Mouse (Mus musculus): ENCODE data around the gene Tmem210. TPM values are rescaled to one million over a fixed set of nuclear protein-coding genes. Genes with fewer than 3 reads are reported as not detected.

The Tmem210 gene
- total RNA-seq, 1 experiment, result not detected

GRCm38 (mm10) chr2:25292856-25293255 is 4.9 kb downstream of the Tmem210 start:
- no peaks in the 10 kb centered on the region for H3K9me3 ChIP-seq (ENCODE audit: control insufficient read depth, insufficient read depth, low read depth, low read length)
- in situ Hi-C loops (cut with MboI; ENCODE audit: low sequenced_read_pairs in 2 of 2, unreplicated experiment in 2 of 2), result no loop called here
- H3K36me3 ChIP-seq (ENCODE audit: control insufficient read depth, insufficient read depth, low read length, poor library complexity, severe bottlenecking), result peaks cover 2% of the 10 kb centered on the region; the same call in 1 of the 2 replicates
- H3K4me3 ChIP-seq (ENCODE audit: insufficient read depth in 1 of 2, low read depth in 1 of 2, low read length in 2 of 2, poor library complexity in 1 of 2, severe bottlenecking in 1 of 2), result no peak overlapping the region
- peaks cover 0 to 7% of the 10 kb centered on the region in 2 experiments; a peak in 1 of 4 replicates for H3K4me1 ChIP-seq (ENCODE audit: control insufficient read depth in 2 of 2, insufficient read depth in 2 of 2, low read length in 2 of 2, poor library complexity in 1 of 2)
- no peak for TF ChIP-seq MAFK (IDR thresholded peaks at IDR 0.05; ENCODE audit: insufficient read depth, low read depth, low read length)
- no peak for TF ChIP-seq HCFC1 (IDR thresholded peaks at IDR 0.05; ENCODE audit: borderline replicate concordance, insufficient read depth, low read length)
- TF ChIP-seq CHD2 (IDR thresholded peaks at IDR 0.05; ENCODE audit: low read depth, low read length), result no peak
- TF ChIP-seq ZNF384 (IDR thresholded peaks at IDR 0.05; ENCODE audit: low read depth, low read length), result no peak
- no peak for TF ChIP-seq ZC3H11A (IDR thresholded peaks at IDR 0.05; ENCODE audit: borderline replicate concordance, low read depth, low read length)
- DNase-seq (ENCODE audit: low read depth, low spot score), result peak; percentile 81
- H3K9ac ChIP-seq (ENCODE audit: insufficient read depth, low read depth, low read length, poor library complexity, severe bottlenecking), result no peak overlapping the region
- H3K27ac ChIP-seq (ENCODE audit: insufficient read depth, low read depth, low read length, poor library complexity, severe bottlenecking), result no peak overlapping the region

GRCm38 (mm10) chr2:25293706-25294105 is 5.8 kb downstream of the Tmem210 start:
- TF ChIP-seq CHD2 (IDR thresholded peaks at IDR 0.05; ENCODE audit: low read depth, low read length), result no peak
- no peak for TF ChIP-seq ZNF384 (IDR thresholded peaks at IDR 0.05; ENCODE audit: low read depth, low read length)
- no peak for TF ChIP-seq ZC3H11A (IDR thresholded peaks at IDR 0.05; ENCODE audit: borderline replicate concordance, low read depth, low read length)
- no peak for TF ChIP-seq MAFK (IDR thresholded peaks at IDR 0.05; ENCODE audit: insufficient read depth, low read depth, low read length)
- no peak for TF ChIP-seq HCFC1 (IDR thresholded peaks at IDR 0.05; ENCODE audit: borderline replicate concordance, insufficient read depth, low read length)
- H3K9ac ChIP-seq (ENCODE audit: insufficient read depth, low read depth, low read length, poor library complexity, severe bottlenecking), result no peak overlapping the region
- H3K4me1 ChIP-seq (ENCODE audit: control insufficient read depth in 2 of 2, insufficient read depth in 2 of 2, low read length in 2 of 2, poor library complexity in 1 of 2), result peaks cover 0 to 7% of the 10 kb centered on the region in 2 experiments; a peak in 1 of 4 replicates
- H3K4me3 ChIP-seq (ENCODE audit: insufficient read depth in 1 of 2, low read depth in 1 of 2, low read length in 2 of 2, poor library complexity in 1 of 2, severe bottlenecking in 1 of 2), result no peak overlapping the region
- H3K36me3 ChIP-seq (ENCODE audit: control insufficient read depth, insufficient read depth, low read length, poor library complexity, severe bottlenecking), result peaks cover 7% of the 10 kb centered on the region; the same call in 1 of the 2 replicates
- H3K27ac ChIP-seq (ENCODE audit: insufficient read depth, low read depth, low read length, poor library complexity, severe bottlenecking), result no peak overlapping the region
- in situ Hi-C loops (cut with MboI; ENCODE audit: low sequenced_read_pairs in 2 of 2, unreplicated experiment in 2 of 2), result no loop called here
- no peaks in the 10 kb centered on the region for H3K9me3 ChIP-seq (ENCODE audit: control insufficient read depth, insufficient read depth, low read depth, low read length)
- DNase-seq (ENCODE audit: low read depth, low spot score), result no peak

- H3K9ac ChIP-seq (ENCODE audit: insufficient read depth, low read depth, low read length, poor library complexity, severe bottlenecking), result no peak overlapping the region
- no peaks in the 10 kb centered on the region for H3K9me3 ChIP-seq (ENCODE audit: control insufficient read depth, insufficient read depth, low read depth, low read length)
- TF ChIP-seq CHD2 (IDR thresholded peaks at IDR 0.05; ENCODE audit: low read depth, low read length) (no peak), HCFC1 (IDR thresholded peaks at IDR 0.05; ENCODE audit: borderline replicate concordance, insufficient read depth, low read length) (no peak), MAFK (IDR thresholded peaks at IDR 0.05; ENCODE audit: insufficient read depth, low read depth, low read length) (no peak), ZC3H11A (IDR thresholded peaks at IDR 0.05; ENCODE audit: borderline replicate concordance, low read depth, low read length) (no peak), ZNF384 (IDR thresholded peaks at IDR 0.05; ENCODE audit: low read depth, low read length) (no peak)
- DNase-seq (ENCODE audit: low read depth, low spot score), result no peak
- H3K27ac ChIP-seq (ENCODE audit: insufficient read depth, low read depth, low read length, poor library complexity, severe bottlenecking), result no peak overlapping the region
- H3K4me3 ChIP-seq (ENCODE audit: insufficient read depth in 1 of 2, low read depth in 1 of 2, low read length in 2 of 2, poor library complexity in 1 of 2, severe bottlenecking in 1 of 2), result no peak overlapping the region
- H3K36me3 ChIP-seq (ENCODE audit: control insufficient read depth, insufficient read depth, low read length, poor library complexity, severe bottlenecking), result peaks cover 7% of the 10 kb centered on the region; the same call in 1 of the 2 replicates
- peaks cover 0 to 3% of the 10 kb centered on the region in 2 experiments; a peak in 1 of 4 replicates for H3K4me1 ChIP-seq (ENCODE audit: control insufficient read depth in 2 of 2, insufficient read depth in 2 of 2, low read length in 2 of 2, poor library complexity in 1 of 2)
- in situ Hi-C loops (cut with MboI; ENCODE audit: low sequenced_read_pairs in 2 of 2, unreplicated experiment in 2 of 2), result no loop called here
Observed at GRCm38 (mm10) chr2:25297093-25297492, 9.1 kb downstream of the Tmem210 start.

- DNase-seq (ENCODE audit: low read depth, low spot score), result no peak
- Histone ChIP-seq H3K4me3 (ENCODE audit: insufficient read depth in 1 of 2, low read depth in 1 of 2, low read length in 2 of 2, poor library complexity in 1 of 2, severe bottlenecking in 1 of 2) (no peak overlapping the region), H3K27ac (ENCODE audit: insufficient read depth, low read depth, low read length, poor library complexity, severe bottlenecking) (no peak overlapping the region), H3K4me1 (ENCODE audit: control insufficient read depth in 2 of 2, insufficient read depth in 2 of 2, low read length in 2 of 2, poor library complexity in 1 of 2) (no peaks in the 10 kb centered on the region), H3K9ac (ENCODE audit: insufficient read depth, low read depth, low read length, poor library complexity, severe bottlenecking) (no peak overlapping the region), H3K9me3 (ENCODE audit: control insufficient read depth, insufficient read depth, low read depth, low read length) (no peaks in the 10 kb centered on the region), H3K36me3 (ENCODE audit: control insufficient read depth, insufficient read depth, low read length, poor library complexity, severe bottlenecking) (peaks cover 7% of the 10 kb centered on the region; the same call in 1 of the 2 replicates)
- TF ChIP-seq HCFC1 (IDR thresholded peaks at IDR 0.05; ENCODE audit: borderline replicate concordance, insufficient read depth, low read length), result no peak
- no peak for TF ChIP-seq ZC3H11A (IDR thresholded peaks at IDR 0.05; ENCODE audit: borderline replicate concordance, low read depth, low read length)
- TF ChIP-seq MAFK (IDR thresholded peaks at IDR 0.05; ENCODE audit: insufficient read depth, low read depth, low read length), result no peak
- in situ Hi-C loops (cut with MboI; ENCODE audit: low sequenced_read_pairs in 2 of 2, unreplicated experiment in 2 of 2), result no loop called here
Observed at GRCm38 (mm10) chr2:25298046-25298445, 10.1 kb downstream of the Tmem210 start.

GRCm38 (mm10) chr2:25303452-25303851 is 15.5 kb downstream of the Tmem210 start:
- Histone ChIP-seq H3K4me3 (ENCODE audit: insufficient read depth in 1 of 2, low read depth in 1 of 2, low read length in 2 of 2, poor library complexity in 1 of 2, severe bottlenecking in 1 of 2) (no peak overlapping the region), H3K9me3 (ENCODE audit: control insufficient read depth, insufficient read depth, low read depth, low read length) (no peaks in the 10 kb centered on the region), H3K4me1 (ENCODE audit: control insufficient read depth in 2 of 2, insufficient read depth in 2 of 2, low read length in 2 of 2, poor library complexity in 1 of 2) (peaks cover 0 to 3% of the 10 kb centered on the region in 2 experiments; a peak in 1 of 4 replicates), H3K36me3 (ENCODE audit: control insufficient read depth, insufficient read depth, low read length, poor library complexity, severe bottlenecking) (peaks cover 2% of the 10 kb centered on the region; the same call in 1 of the 2 replicates), H3K27ac (ENCODE audit: insufficient read depth, low read depth, low read length, poor library complexity, severe bottlenecking) (no peak overlapping the region), H3K9ac (ENCODE audit: insufficient read depth, low read depth, low read length, poor library complexity, severe bottlenecking) (no peak overlapping the region)
- DNase-seq (ENCODE audit: low read depth, low spot score), result no peak
- in situ Hi-C loops (cut with MboI; ENCODE audit: low sequenced_read_pairs in 2 of 2, unreplicated experiment in 2 of 2), result no loop called here
- TF ChIP-seq CHD2 (IDR thresholded peaks at IDR 0.05; ENCODE audit: low read depth, low read length) (no peak), ZC3H11A (IDR thresholded peaks at IDR 0.05; ENCODE audit: borderline replicate concordance, low read depth, low read length) (no peak), HCFC1 (IDR thresholded peaks at IDR 0.05; ENCODE audit: borderline replicate concordance, insufficient read depth, low read length) (no peak), ZNF384 (IDR thresholded peaks at IDR 0.05; ENCODE audit: low read depth, low read length) (no peak), MAFK (IDR thresholded peaks at IDR 0.05; ENCODE audit: insufficient read depth, low read depth, low read length) (no peak)
